Mouse (Mus musculus) stomach, postnatal 0 days (tissue): Measurements from ENCODE around the gene Sgpl1. TPM values are rescaled to one million over a fixed set of nuclear protein-coding genes. Genes with fewer than 3 reads are reported as not detected.

Experiments used
- ATAC-seq: fragments of 200-750 bp; cut with Nextera tagmentation; 2 replicates; pipeline ENCODE4 v1.8.0; 2017; ENCODE audit not compliant: low FRiP score, low TSS enrichment
- DNase-seq: peaks from one replicate; pipeline ENCODE4 v3.0.0-alpha.2; 2016; ENCODE audit warnings: low spot score
- H3K27ac ChIP-seq: fragments of 300-500 bp; sonication (generic); replicated peaks from 2 replicates; pipeline ENCODE4 v1.5.1; 2014; ENCODE audit warnings: mild to moderate bottlenecking, control low read depth
- H3K27me3 ChIP-seq: fragments of 300-500 bp; sonication (generic); 2 replicates; pipeline ENCODE4 v1.6.1; 2014; ENCODE audit warnings: low read length; ENCODE audit not compliant: control insufficient read depth, insufficient read depth
- H3K36me3 ChIP-seq: fragments of 300-500 bp; sonication (generic); 2 replicates; pipeline ENCODE4 v1.6.1; 2014; ENCODE audit warnings: low read length, mixed read lengths; ENCODE audit not compliant: control insufficient read depth, insufficient read depth
- H3K4me1 ChIP-seq: fragments of 300-500 bp; sonication (generic); replicated peaks from 2 replicates; pipeline ENCODE4 v1.6.1; 2014; ENCODE audit warnings: antibody characterized with exemption; ENCODE audit not compliant: control insufficient read depth, insufficient read depth
- H3K4me2 ChIP-seq: fragments of 300-500 bp; sonication (generic); replicated peaks from 2 replicates; pipeline ENCODE4 v1.6.1; 2014; ENCODE audit warnings: low read depth, mild to moderate bottlenecking, control low read depth, moderate library complexity
- H3K4me3 ChIP-seq: fragments of 300-500 bp; sonication (generic); 2 replicates; pipeline ENCODE4 v1.5.1; 2014; ENCODE audit warnings: low read depth, low read length, control low read depth
- H3K9ac ChIP-seq: fragments of 300-500 bp; sonication (generic); 2 replicates; pipeline ENCODE4 v1.6.1; 2014; ENCODE audit warnings: mild to moderate bottlenecking, low read length, control low read depth, mixed read lengths
- H3K9me3 ChIP-seq: fragments of 300-500 bp; sonication (generic); 2 replicates; pipeline ENCODE4 v1.6.1; 2016; ENCODE audit warnings: low read length; ENCODE audit not compliant: control insufficient read depth
- CTCF ChIP-seq: IDR thresholded peaks from 2 replicates; pipeline ENCODE4 v1.5.1; 2016; ENCODE audit warnings: antibody characterized with exemption, low read depth, mild to moderate bottlenecking, moderate library complexity
- EP300 ChIP-seq: optimal IDR thresholded peaks from 2 replicates; pipeline ENCODE3; 2016; ENCODE audit warnings: antibody characterized with exemption
- WGBS: fragments of 180-500 bp; shearing (Covaris S2); extraction: QIAGEN DNeasy Blood & Tissue Kit; methylation state at CpG from one replicate; pipeline ENCODE4 v1.1.7; 2014; 5-methylcytosine and 5-hydroxymethylcytosine counted together
- polyA plus RNA-seq: library from polyadenylated mRNA; unstranded; fragments of >200 nt; fragmentation: Nextera tagmentation; extraction: Ambion mirVana; gene quantifications from 2 replicates; pipeline ENCODE4 v1.2.1, GENCODE M21; 2015

Sgpl1 gene
- polyA plus RNA-seq, 1 experiment from 2014 or later = 25.0 TPM

DNA sequence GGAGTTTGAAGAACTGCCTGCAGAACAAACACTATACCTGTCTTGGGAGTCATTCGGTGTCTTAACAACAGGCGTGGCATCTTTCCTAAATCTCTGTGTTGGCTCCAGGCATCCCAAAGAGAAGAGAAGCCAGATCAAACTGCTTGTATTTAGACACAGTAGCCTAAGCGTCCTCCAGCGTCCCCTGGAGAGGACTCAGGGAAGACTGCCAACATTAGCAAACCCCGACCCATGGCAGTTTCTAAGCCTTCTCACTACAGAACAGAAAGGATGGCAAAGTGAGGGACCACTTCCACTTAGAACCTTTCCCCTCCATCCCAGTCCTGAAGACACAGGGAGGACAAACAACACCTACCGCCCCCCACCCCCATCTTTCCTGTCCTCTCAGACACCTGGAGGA, 32.4 kb upstream of the Sgpl1 start:
- TF ChIP-seq CTCF (no peak), EP300 (no peak)
- ATAC-seq (no peak), DNase-seq (no peak)
- WGBS = 55% methylated on average over 6 of the region's 6 CpGs
- H3K27me3 ChIP-seq = no peaks in the 10 kb centered on the region
- no peak overlapping the region for H3K27ac ChIP-seq
- no peaks in the 10 kb centered on the region for H3K9me3 ChIP-seq
- no peak overlapping the region for H3K4me2 ChIP-seq
- H3K36me3 ChIP-seq = no peaks in the 10 kb centered on the region
- no peak overlapping the region for H3K4me3 ChIP-seq
- no peak overlapping the region for H3K9ac ChIP-seq
- peaks cover 3% of the 10 kb centered on the region; the same call in 1 of the 2 replicates for H3K4me1 ChIP-seq

DNA sequence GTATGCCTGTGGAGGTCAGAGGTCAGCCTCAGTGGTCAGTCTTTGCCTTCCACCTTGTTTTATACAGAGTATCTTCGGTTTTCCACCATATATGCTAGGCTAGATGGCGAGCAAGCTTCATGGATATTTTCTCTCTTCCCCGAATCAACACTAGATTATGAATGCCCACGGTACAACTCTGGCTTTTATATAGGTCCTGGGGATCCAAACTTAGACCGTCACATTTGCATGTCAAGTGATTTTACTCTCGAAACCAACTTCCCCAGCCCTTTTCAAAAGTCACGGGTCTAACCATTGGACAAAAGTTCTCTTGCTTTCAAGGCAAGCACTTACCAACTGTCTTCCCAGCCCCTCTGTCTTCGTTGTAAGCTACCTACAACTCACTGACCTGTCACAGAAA, 31.2 kb upstream of the Sgpl1 start:
- H3K27me3 ChIP-seq = no peaks in the 10 kb centered on the region
- no peak for ATAC-seq

DNA sequence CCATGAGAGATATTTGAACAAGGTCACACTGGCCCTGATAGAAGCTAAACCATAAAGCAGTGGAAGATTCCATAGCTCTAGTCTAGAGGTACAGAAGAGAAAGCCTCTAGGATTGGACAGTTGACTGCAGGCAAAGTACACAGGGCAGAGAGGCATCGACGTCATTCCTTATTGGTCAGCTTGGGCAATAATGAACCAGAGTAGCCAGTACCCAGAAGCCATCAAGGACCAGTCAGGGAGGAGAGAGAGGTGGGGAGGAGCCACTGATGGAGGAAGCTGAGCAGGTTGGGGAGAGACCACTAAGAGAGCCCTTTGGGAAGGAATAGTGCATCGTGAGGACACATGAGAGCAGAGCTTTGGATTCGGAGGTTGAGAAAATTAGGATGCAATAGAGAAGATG, 30.2 kb upstream of the Sgpl1 start:
- Histone ChIP-seq H3K4me3 (no peak overlapping the region), H3K27me3 (no peaks in the 10 kb centered on the region), H3K9ac (no peak overlapping the region), H3K9me3 (no peaks in the 10 kb centered on the region), H3K27ac (no peak overlapping the region), H3K4me2 (no peak overlapping the region), H3K4me1 (peaks cover 3% of the 10 kb centered on the region; the same call in 1 of the 2 replicates), H3K36me3 (no peaks in the 10 kb centered on the region)
- DNase-seq (no peak), ATAC-seq (no peak)
- 78% methylated on average over 4 of the region's 4 CpGs for WGBS
- TF ChIP-seq CTCF (no peak), EP300 (no peak)

More for the DNA sequence above, 31.2 kb upstream of the Sgpl1 start:
- TF ChIP-seq EP300 (no peak), CTCF (no peak)
- Histone ChIP-seq H3K9ac (no peak overlapping the region), H3K4me2 (no peak overlapping the region), H3K9me3 (no peaks in the 10 kb centered on the region), H3K4me3 (no peak overlapping the region), H3K4me1 (peaks cover 3% of the 10 kb centered on the region; the same call in 1 of the 2 replicates), H3K36me3 (no peaks in the 10 kb centered on the region), H3K27ac (no peak overlapping the region)
- 91% methylated on average over 8 of the region's 8 CpGs for WGBS
- no peak for DNase-seq

DNA sequence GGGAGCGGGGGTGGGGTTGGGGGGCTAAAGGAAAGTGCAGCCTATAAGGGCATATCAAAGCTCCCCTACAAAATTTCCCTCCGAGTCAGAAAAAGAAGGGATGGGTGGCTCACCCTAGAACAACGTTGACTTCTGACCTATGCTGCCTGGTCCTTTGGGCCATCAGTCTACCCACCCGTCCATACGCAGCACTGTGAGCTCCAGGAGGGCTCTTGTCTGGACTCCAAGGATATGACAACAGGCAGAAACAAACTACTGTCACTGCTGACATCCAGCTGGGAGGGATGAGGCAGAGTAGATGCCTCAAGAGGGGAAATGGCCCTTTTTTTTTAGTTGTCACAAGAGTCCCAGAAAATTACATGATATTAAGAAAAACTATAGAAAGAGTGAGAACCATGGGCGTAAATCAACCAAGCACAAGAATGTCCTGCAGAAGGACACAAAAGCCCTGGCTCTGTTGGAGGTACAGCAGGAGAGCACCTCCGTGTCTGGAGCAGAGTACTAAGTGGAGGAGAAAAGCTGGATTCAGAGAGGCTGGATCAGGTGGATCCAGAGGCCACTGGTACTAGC, 28.8 kb upstream of the Sgpl1 start:
- H3K4me2 ChIP-seq = peak overlapping the region; percentile 41
- TF ChIP-seq CTCF = no peak
- TF ChIP-seq EP300 = no peak
- no peak overlapping the region for H3K9ac ChIP-seq
- no peak overlapping the region for H3K4me3 ChIP-seq
- peaks cover 3% of the 10 kb centered on the region; the same call in 1 of the 2 replicates for H3K4me1 ChIP-seq
- WGBS = 43% methylated on average over 7 of the region's 7 CpGs
- no peak for DNase-seq
- no peaks in the 10 kb centered on the region for H3K36me3 ChIP-seq
- no peaks in the 10 kb centered on the region for H3K27me3 ChIP-seq
- ATAC-seq = no peak; the same call in none of the 2 replicates
- H3K9me3 ChIP-seq = no peaks in the 10 kb centered on the region
- H3K27ac ChIP-seq = no peak overlapping the region

DNA sequence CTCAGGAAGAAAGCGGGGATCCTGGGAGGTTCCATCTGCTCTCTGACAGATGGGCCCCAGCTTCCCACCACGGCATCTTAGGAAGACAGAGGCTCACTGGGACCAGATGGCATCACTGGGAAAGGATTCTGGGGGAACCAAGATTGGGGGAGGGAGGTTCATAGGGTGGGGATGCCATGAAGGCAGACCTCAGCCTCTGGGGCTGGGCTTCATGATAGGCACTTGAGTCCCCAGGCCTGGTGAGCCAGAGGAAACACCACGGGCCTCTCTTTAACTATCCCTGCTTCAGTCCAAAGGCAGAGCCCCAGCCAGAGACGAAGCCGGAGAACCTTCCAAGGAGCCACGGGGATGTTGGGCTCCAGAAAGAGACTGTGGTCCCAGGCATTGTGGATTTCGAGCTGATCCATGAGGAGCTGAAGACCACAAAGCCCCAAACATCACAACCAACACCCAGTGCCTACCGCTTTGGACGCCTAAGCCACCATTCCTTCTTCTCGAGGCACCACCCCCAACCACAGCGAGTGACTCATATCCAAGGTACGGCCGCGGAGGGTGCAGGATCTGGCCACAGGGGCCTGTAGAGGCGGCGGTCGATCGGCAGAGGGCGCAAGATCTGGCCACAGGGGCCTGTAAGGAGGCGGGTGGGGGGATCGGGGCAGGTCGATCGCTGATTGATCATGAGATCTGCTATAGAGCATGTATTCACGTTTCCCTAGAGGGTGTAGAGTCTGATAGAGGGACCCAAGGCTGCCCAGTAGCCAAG, 28.1 kb upstream of the Sgpl1 start:
- no peak overlapping the region for H3K27ac ChIP-seq
- 0 out of 2 replicates have a peak overlapping the region, but pooled peaks have one; percentile 2 for H3K4me3 ChIP-seq
- H3K9me3 ChIP-seq = no peaks in the 10 kb centered on the region
- H3K36me3 ChIP-seq = no peaks in the 10 kb centered on the region
- no peak for TF ChIP-seq EP300
- TF ChIP-seq CTCF = peak; percentile 82
- DNase-seq (peak; percentile 74), ATAC-seq (peak; percentile 88)
- peak overlapping the region; percentile 41 for H3K4me2 ChIP-seq
- WGBS = 15% methylated on average over 23 of the region's 24 CpGs
- H3K27me3 ChIP-seq = no peaks in the 10 kb centered on the region
- peaks cover 3% of the 10 kb centered on the region; the same call in 1 of the 2 replicates for H3K4me1 ChIP-seq
- no peak overlapping the region for H3K9ac ChIP-seq
